Mouse (Mus musculus): ENCODE results near the gene Atp10a. TPM values are rescaled to one million over a fixed set of nuclear protein-coding genes. Genes with fewer than 3 reads are reported as not detected.

The Atp10a gene
- polyA plus RNA-seq, 2 experiments = 0.42 to 0.60 TPM

DNA sequence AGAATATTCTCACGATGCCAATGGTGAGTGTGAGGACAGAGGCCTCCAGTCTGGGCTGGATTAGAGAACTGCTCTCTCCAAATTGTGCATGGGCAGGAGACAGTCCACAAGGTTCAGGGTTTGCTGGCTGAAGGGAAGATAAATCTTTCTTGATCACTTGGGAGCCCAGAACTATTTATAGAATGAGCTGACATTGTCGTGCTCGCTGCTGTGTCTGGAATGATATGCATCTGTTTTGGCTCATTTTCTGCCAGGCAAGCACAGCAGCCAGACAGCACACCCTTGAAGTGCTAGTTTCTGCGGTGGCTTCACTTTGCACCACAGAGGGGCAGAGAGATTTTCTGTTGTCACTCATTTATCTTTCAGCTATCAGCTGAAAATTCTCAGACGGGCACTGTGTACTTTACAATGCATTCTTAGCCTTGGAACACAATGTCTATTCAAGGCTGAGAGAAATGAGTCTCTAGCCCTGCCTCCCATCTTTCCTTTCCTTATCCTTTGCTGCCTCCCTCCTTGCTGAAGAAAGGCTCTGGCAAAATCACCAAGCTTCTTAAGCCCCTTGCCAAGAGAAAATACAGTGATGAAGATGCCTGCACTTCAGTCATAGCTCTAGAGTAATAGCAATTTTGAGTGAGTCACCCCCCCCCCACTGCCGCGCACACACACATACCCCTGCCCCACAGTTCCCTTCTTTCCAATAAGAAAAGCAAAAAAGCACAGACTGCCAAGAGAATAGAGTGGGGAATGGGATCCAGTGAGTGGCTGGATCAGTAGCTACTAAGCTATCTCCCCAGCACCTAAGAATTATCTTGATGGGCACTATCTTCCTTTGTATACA lies 132.7 kb downstream of the Atp10a start:
- no peaks in the 10 kb centered on the region for H3K9me3 ChIP-seq (ENCODE audit: control insufficient read depth, low read length)
- no peak overlapping the region for H3K4me2 ChIP-seq (ENCODE audit: low read depth)
- WGBS (ENCODE audit: insufficient replicate concordance) = 47% methylated on average over 7 of the region's 7 CpGs
- H3K4me3 ChIP-seq (ENCODE audit: insufficient read depth in 1 of 2, low read depth in 2 of 2, low read length in 2 of 2) = no peak overlapping the region
- no peak overlapping the region for H3K9ac ChIP-seq (replicated peaks)
- no peaks in the 10 kb centered on the region for H3K4me1 ChIP-seq (replicated peaks; ENCODE audit: control insufficient read depth in 2 of 2, insufficient read depth in 2 of 2, low read length in 1 of 2)
- no peak overlapping the region for H3K27ac ChIP-seq
- no peaks in the 10 kb centered on the region for H3K27me3 ChIP-seq (ENCODE audit: control insufficient read depth, insufficient read depth, low read length)
- DNase-seq (ENCODE audit: low read depth in 3 of 3, low spot score in 3 of 3) = no peak
- no peaks in the 10 kb centered on the region for H3K36me3 ChIP-seq (replicated peaks; ENCODE audit: control insufficient read depth, insufficient read depth, low read depth)
- no peak for ATAC-seq (ENCODE audit: insufficient read depth)
- TF ChIP-seq EP300 (IDR thresholded peaks at IDR 0.05; ENCODE audit: low read depth) = no peak
- no peak for TF ChIP-seq CTCF (IDR thresholded peaks at IDR 0.05; ENCODE audit: low read depth)

GRCm38 (mm10) chr7:58797281-58797680 lies 141.3 kb downstream of the Atp10a start:
- Histone ChIP-seq H3K27me3 (ENCODE audit: control insufficient read depth, insufficient read depth, low read length) (no peaks in the 10 kb centered on the region), H3K4me3 (ENCODE audit: insufficient read depth in 1 of 2, low read depth in 2 of 2, low read length in 2 of 2) (no peak overlapping the region), H3K36me3 (replicated peaks; ENCODE audit: control insufficient read depth, insufficient read depth, low read depth) (no peaks in the 10 kb centered on the region), H3K4me1 (replicated peaks; ENCODE audit: control insufficient read depth in 2 of 2, insufficient read depth in 2 of 2, low read length in 1 of 2) (no peaks in the 10 kb centered on the region), H3K27ac (no peak overlapping the region), H3K4me2 (ENCODE audit: low read depth) (no peak overlapping the region), H3K9ac (replicated peaks) (no peak overlapping the region), H3K9me3 (ENCODE audit: control insufficient read depth, low read length) (no peaks in the 10 kb centered on the region)
- ATAC-seq (ENCODE audit: insufficient read depth) (no peak), DNase-seq (ENCODE audit: low read depth in 3 of 3, low spot score in 3 of 3) (no peak)
- TF ChIP-seq EP300 (IDR thresholded peaks at IDR 0.05; ENCODE audit: low read depth) = no peak
- TF ChIP-seq CTCF (IDR thresholded peaks at IDR 0.05; ENCODE audit: low read depth) = no peak
- WGBS (ENCODE audit: insufficient replicate concordance) = 78% methylated on average over 6 of the region's 6 CpGs

DNA sequence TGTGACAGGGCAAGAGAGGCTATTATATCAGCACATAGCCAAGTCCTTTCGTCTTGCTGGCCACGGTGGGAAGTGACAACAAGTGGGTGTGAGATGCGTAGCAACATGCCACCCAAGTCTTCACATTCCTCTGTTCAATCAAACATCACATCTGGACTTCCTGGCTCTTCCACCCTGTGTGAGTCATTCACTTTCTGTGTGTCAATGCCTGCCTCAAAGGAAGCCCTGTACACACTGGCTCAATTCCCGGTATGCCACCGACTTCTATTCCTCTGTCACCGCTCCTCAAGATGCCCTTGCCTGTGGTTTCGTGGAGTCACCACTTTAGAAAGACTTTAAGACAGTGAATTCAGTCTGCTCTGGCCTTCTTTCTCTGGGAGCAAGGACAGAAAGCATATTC lies 144.9 kb downstream of the Atp10a start:
- Histone ChIP-seq H3K4me3 (ENCODE audit: insufficient read depth in 1 of 2, low read depth in 2 of 2, low read length in 2 of 2) (no peak overlapping the region), H3K27me3 (ENCODE audit: control insufficient read depth, insufficient read depth, low read length) (no peaks in the 10 kb centered on the region), H3K27ac (no peak overlapping the region), H3K9ac (replicated peaks) (no peak overlapping the region), H3K4me2 (ENCODE audit: low read depth) (no peak overlapping the region), H3K36me3 (replicated peaks; ENCODE audit: control insufficient read depth, insufficient read depth, low read depth) (no peaks in the 10 kb centered on the region), H3K9me3 (ENCODE audit: control insufficient read depth, low read length) (no peaks in the 10 kb centered on the region), H3K4me1 (replicated peaks; ENCODE audit: control insufficient read depth in 2 of 2, insufficient read depth in 2 of 2, low read length in 1 of 2) (no peaks in the 10 kb centered on the region)
- no peak for TF ChIP-seq CTCF (IDR thresholded peaks at IDR 0.05; ENCODE audit: low read depth)
- no peak for TF ChIP-seq EP300 (IDR thresholded peaks at IDR 0.05; ENCODE audit: low read depth)
- DNase-seq (ENCODE audit: low read depth in 3 of 3, low spot score in 3 of 3) (no peak), ATAC-seq (ENCODE audit: insufficient read depth) (no peak)
- WGBS (ENCODE audit: insufficient replicate concordance) = 62% methylated on average over 7 of the region's 7 CpGs

GRCm38 (mm10) chr7:58801791-58802190 lies 145.8 kb downstream of the Atp10a start:
- H3K27me3 ChIP-seq (ENCODE audit: control insufficient read depth, insufficient read depth, low read length) = no peaks in the 10 kb centered on the region
- H3K27ac ChIP-seq = no peak overlapping the region
- no peak overlapping the region for H3K4me3 ChIP-seq (ENCODE audit: insufficient read depth in 1 of 2, low read depth in 2 of 2, low read length in 2 of 2)
- H3K4me2 ChIP-seq (ENCODE audit: low read depth) = no peak overlapping the region
- 60% methylated on average over 2 of the region's 2 CpGs for WGBS (ENCODE audit: insufficient replicate concordance)
- no peaks in the 10 kb centered on the region for H3K9me3 ChIP-seq (ENCODE audit: control insufficient read depth, low read length)
- ATAC-seq (ENCODE audit: insufficient read depth) (no peak), DNase-seq (ENCODE audit: low read depth in 3 of 3, low spot score in 3 of 3) (no peak)
- no peak overlapping the region for H3K9ac ChIP-seq (replicated peaks)
- no peak for TF ChIP-seq CTCF (IDR thresholded peaks at IDR 0.05; ENCODE audit: low read depth)
- no peak for TF ChIP-seq EP300 (IDR thresholded peaks at IDR 0.05; ENCODE audit: low read depth)
- no peaks in the 10 kb centered on the region for H3K36me3 ChIP-seq (replicated peaks; ENCODE audit: control insufficient read depth, insufficient read depth, low read depth)
- no peaks in the 10 kb centered on the region for H3K4me1 ChIP-seq (replicated peaks; ENCODE audit: control insufficient read depth in 2 of 2, insufficient read depth in 2 of 2, low read length in 1 of 2)

DNA sequence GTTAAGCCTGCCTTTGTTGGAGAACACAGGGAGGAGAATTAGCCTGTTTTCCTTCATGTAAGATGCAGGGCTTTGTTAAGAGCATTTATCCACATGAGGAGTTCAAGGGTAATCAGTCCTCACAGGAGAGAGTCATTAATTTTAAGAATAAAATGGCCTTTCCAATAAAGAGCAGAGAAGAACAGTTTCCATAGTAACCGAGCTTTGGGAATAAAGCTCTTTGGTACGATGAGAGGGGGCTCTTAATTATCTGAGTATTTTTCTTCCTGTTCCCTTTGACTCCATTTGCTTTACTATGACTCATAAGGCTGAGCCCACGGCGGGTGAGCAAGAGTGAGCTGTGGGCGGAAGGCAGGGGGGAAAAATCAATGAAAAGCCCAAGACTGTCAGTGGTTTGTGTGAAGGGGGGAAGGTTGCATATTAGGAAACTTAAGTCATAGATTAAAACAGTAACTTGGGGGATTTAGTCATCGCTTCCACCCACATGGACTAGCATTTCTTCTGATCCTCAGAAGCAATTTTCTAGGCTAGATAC lies 166.2 kb downstream of the Atp10a start:
- H3K4me1 ChIP-seq (replicated peaks; ENCODE audit: control insufficient read depth in 2 of 2, insufficient read depth in 2 of 2, low read length in 1 of 2) = no peaks in the 10 kb centered on the region
- WGBS (ENCODE audit: insufficient replicate concordance) = 53% methylated on average over 6 of the region's 6 CpGs

More for the DNA sequence above, 166.2 kb downstream of the Atp10a start:
- no peak overlapping the region for H3K9ac ChIP-seq (replicated peaks)
- no peak overlapping the region for H3K4me3 ChIP-seq (ENCODE audit: insufficient read depth in 1 of 2, low read depth in 2 of 2, low read length in 2 of 2)
- no peak overlapping the region for H3K4me2 ChIP-seq (ENCODE audit: low read depth)
- no peaks in the 10 kb centered on the region for H3K36me3 ChIP-seq (replicated peaks; ENCODE audit: control insufficient read depth, insufficient read depth, low read depth)
- H3K27ac ChIP-seq = no peak overlapping the region
- TF ChIP-seq EP300 (IDR thresholded peaks at IDR 0.05; ENCODE audit: low read depth) (no peak), CTCF (IDR thresholded peaks at IDR 0.05; ENCODE audit: low read depth) (no peak)
- no peaks in the 10 kb centered on the region for H3K9me3 ChIP-seq (ENCODE audit: control insufficient read depth, low read length)
- no peaks in the 10 kb centered on the region for H3K27me3 ChIP-seq (ENCODE audit: control insufficient read depth, insufficient read depth, low read length)
- no peak for ATAC-seq (ENCODE audit: insufficient read depth)
- DNase-seq (ENCODE audit: low read depth in 3 of 3, low spot score in 3 of 3) = no peak

Measured in liver, embryonic 14.5 days (tissue).